Mouse (Mus musculus): Measurements from ENCODE around the gene Tmem170b. TPM values are rescaled to one million over a fixed set of nuclear protein-coding genes. Genes with fewer than 3 reads are reported as not detected.

Tmem170b gene
- polyA plus RNA-seq, 1 experiment from 2014 or later = 25.9 TPM

DNA sequence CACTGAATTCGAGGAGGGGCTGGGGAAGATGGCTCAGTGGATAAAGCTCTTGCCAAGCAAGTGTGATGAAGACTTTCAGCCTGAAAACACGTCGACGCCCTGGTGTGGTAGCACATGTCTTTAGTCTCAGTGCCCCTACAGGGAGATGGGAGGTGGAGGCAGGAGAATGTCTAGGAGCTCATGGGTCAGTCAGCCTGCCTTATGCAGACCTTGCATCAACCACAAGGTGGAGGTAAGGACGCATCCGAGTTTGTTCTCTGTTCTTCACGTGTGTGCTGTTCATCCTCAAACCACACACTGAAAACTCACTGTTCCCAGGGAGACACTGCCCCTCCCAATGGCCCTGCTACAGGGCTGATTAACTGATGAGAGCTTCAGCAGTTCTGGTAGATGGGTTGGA is 45.0 kb downstream of the Tmem170b start:
- Histone ChIP-seq H3K4me3 (ENCODE audit: low read depth, low read length) (no peak overlapping the region), H3K36me3 (ENCODE audit: control insufficient read depth, insufficient read depth, low read length) (no peaks in the 10 kb centered on the region), H3K4me2 (ENCODE audit: low read depth) (no peak overlapping the region), H3K27me3 (ENCODE audit: control insufficient read depth, insufficient read depth, low read length) (no peaks in the 10 kb centered on the region), H3K9me3 (ENCODE audit: control insufficient read depth, low read length) (no peaks in the 10 kb centered on the region), H3K9ac (ENCODE audit: low read length) (no peak overlapping the region), H3K4me1 (ENCODE audit: control insufficient read depth, insufficient read depth, low read length) (no peaks in the 10 kb centered on the region), H3K27ac (ENCODE audit: low read depth, low read length) (no peak overlapping the region)
- WGBS = 73% methylated on average over 7 of the region's 7 CpGs
- DNase-seq (ENCODE audit: low spot score) = no peak
- ATAC-seq (ENCODE audit: insufficient read depth, low FRiP score, low TSS enrichment) = no peak

DNA sequence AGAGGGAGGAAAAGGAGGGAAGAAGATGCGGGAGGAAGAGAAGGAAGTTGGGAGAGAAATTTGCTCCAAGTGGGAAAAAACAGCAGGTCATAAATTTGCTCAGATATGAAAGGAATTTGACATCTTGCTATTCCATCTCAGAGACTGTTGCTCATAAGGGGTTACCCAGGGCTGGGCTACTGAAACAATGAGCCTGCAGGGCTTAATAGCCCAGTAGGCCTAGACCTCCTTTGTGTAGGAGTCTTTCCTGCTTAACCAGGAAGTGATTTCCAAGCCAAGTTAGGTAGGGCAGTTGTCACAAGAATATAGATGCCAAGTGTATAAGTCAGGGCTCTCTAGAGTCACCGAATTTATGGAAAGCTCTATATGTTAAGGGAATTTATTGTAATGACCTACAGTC is 48.1 kb downstream of the Tmem170b start:
- H3K9ac ChIP-seq (ENCODE audit: low read length) = no peak overlapping the region
- no peak overlapping the region for H3K27ac ChIP-seq (ENCODE audit: low read depth, low read length)
- 90% methylated on average over 2 of the region's 2 CpGs for WGBS
- no peak overlapping the region for H3K4me2 ChIP-seq (ENCODE audit: low read depth)
- H3K36me3 ChIP-seq (ENCODE audit: control insufficient read depth, insufficient read depth, low read length) = no peaks in the 10 kb centered on the region
- H3K4me1 ChIP-seq (ENCODE audit: control insufficient read depth, insufficient read depth, low read length) = no peaks in the 10 kb centered on the region
- H3K4me3 ChIP-seq (ENCODE audit: low read depth, low read length) = no peak overlapping the region
- H3K27me3 ChIP-seq (ENCODE audit: control insufficient read depth, insufficient read depth, low read length) = no peaks in the 10 kb centered on the region
- H3K9me3 ChIP-seq (ENCODE audit: control insufficient read depth, low read length) = no peaks in the 10 kb centered on the region
- DNase-seq (ENCODE audit: low spot score) (no peak), ATAC-seq (ENCODE audit: insufficient read depth, low FRiP score, low TSS enrichment) (no peak)

- H3K27ac ChIP-seq (ENCODE audit: low read depth, low read length) = no peak overlapping the region
- DNase-seq (ENCODE audit: low spot score) (no peak), ATAC-seq (ENCODE audit: insufficient read depth, low FRiP score, low TSS enrichment) (no peak)
- H3K4me1 ChIP-seq (ENCODE audit: control insufficient read depth, insufficient read depth, low read length) = no peaks in the 10 kb centered on the region
- H3K27me3 ChIP-seq (ENCODE audit: control insufficient read depth, insufficient read depth, low read length) = no peaks in the 10 kb centered on the region
- no peak overlapping the region for H3K4me2 ChIP-seq (ENCODE audit: low read depth)
- no peak overlapping the region for H3K9ac ChIP-seq (ENCODE audit: low read length)
- no peaks in the 10 kb centered on the region for H3K9me3 ChIP-seq (ENCODE audit: control insufficient read depth, low read length)
- no peaks in the 10 kb centered on the region for H3K36me3 ChIP-seq (ENCODE audit: control insufficient read depth, insufficient read depth, low read length)
- 83% methylated on average over 10 of the region's 10 CpGs for WGBS
- no peak overlapping the region for H3K4me3 ChIP-seq (ENCODE audit: low read depth, low read length)
These were observed 49.9 kb downstream of the Tmem170b start for GRCm38 (mm10) chr13:41655576-41656090.

DNA sequence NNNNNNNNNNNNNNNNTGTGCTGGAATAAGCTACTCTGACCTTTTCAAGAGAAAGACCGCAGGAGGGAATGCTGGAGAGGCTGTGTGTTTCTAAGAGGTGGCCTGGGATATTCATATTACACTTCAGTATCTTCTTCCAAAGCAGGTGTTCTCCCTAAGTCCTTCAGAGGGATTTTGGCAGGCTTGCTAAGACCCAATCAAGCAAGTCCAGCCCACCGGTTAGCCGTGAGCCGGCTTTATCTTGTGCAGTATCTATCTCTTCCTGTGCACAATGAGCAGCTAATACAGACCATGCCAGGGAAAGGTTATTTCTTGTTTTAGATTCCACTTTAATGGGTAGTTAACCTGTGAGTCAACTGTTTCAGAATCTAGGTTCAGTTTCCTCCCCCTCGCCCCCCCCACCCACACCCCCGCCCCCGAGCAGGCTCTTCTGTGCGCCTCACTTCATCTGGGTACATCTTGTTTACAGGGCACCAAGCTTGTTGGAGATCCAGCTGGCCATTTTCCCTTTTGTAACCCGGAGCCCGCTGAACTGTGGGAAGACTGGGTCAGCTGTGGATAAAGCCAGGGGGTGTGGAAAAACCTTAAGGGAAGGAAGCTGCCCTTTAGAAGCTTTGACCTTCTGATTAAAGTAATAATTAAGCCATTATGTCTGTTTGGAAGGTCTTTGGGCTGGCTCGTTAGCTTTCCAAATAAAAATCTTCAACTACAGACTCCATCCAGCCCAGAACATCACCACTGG is 54.5 kb downstream of the Tmem170b start:
- no peaks in the 10 kb centered on the region for H3K27me3 ChIP-seq (ENCODE audit: control insufficient read depth, insufficient read depth, low read length)
- no peak overlapping the region for H3K4me2 ChIP-seq (ENCODE audit: low read depth)
- no peaks in the 10 kb centered on the region for H3K4me1 ChIP-seq (ENCODE audit: control insufficient read depth, insufficient read depth, low read length)
- H3K4me3 ChIP-seq (ENCODE audit: low read depth, low read length) = no peak overlapping the region
- H3K36me3 ChIP-seq (ENCODE audit: control insufficient read depth, insufficient read depth, low read length) = no peaks in the 10 kb centered on the region
- DNase-seq (ENCODE audit: low spot score) = no peak
- H3K9me3 ChIP-seq (ENCODE audit: control insufficient read depth, low read length) = no peaks in the 10 kb centered on the region
- no peak for ATAC-seq (ENCODE audit: insufficient read depth, low FRiP score, low TSS enrichment)
- 80% methylated on average over 11 of the region's 11 CpGs for WGBS
- no peak overlapping the region for H3K27ac ChIP-seq (ENCODE audit: low read depth, low read length)
- no peak overlapping the region for H3K9ac ChIP-seq (ENCODE audit: low read length)

DNA sequence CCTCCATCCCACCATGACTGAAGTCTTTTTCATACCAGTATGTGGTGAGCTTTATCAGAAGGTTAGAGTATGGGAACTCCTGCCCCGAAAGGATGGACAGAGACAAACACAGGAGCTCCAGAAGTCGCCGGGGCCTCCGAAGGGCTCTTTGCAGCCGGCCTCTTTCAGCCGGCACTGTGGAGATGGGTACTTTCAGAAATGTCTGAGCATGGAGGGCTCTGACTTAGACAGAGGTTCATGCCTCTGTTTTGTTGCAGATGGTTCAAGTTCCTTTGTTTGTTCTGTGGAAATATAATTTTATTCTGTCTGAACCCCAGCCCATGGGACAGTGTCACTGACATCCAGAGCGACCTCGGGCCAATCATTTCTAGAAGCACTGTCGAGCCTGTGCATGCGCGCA is 55.4 kb downstream of the Tmem170b start:
- ATAC-seq (ENCODE audit: insufficient read depth, low FRiP score, low TSS enrichment) (no peak), DNase-seq (ENCODE audit: low spot score) (no peak)
- H3K4me2 ChIP-seq (ENCODE audit: low read depth) = no peak overlapping the region
- 90% methylated on average over 11 of the region's 11 CpGs for WGBS
- H3K36me3 ChIP-seq (ENCODE audit: control insufficient read depth, insufficient read depth, low read length) = no peaks in the 10 kb centered on the region
- no peaks in the 10 kb centered on the region for H3K9me3 ChIP-seq (ENCODE audit: control insufficient read depth, low read length)
- H3K9ac ChIP-seq (ENCODE audit: low read length) = no peak overlapping the region
- no peak overlapping the region for H3K27ac ChIP-seq (ENCODE audit: low read depth, low read length)
- no peaks in the 10 kb centered on the region for H3K27me3 ChIP-seq (ENCODE audit: control insufficient read depth, insufficient read depth, low read length)
- H3K4me1 ChIP-seq (ENCODE audit: control insufficient read depth, insufficient read depth, low read length) = no peaks in the 10 kb centered on the region
- no peak overlapping the region for H3K4me3 ChIP-seq (ENCODE audit: low read depth, low read length)

GRCm38 (mm10) chr13:41662401-41663070 is 56.8 kb downstream of the Tmem170b start:
- H3K4me2 ChIP-seq (ENCODE audit: low read depth) = no peak overlapping the region
- H3K4me3 ChIP-seq (ENCODE audit: low read depth, low read length) = no peak overlapping the region
- 56% methylated on average over 17 of the region's 17 CpGs for WGBS
- ATAC-seq (ENCODE audit: insufficient read depth, low FRiP score, low TSS enrichment) = no peak
- no peaks in the 10 kb centered on the region for H3K4me1 ChIP-seq (ENCODE audit: control insufficient read depth, insufficient read depth, low read length)
- peak; percentile 44 for DNase-seq (ENCODE audit: low spot score)
- H3K9me3 ChIP-seq (ENCODE audit: control insufficient read depth, low read length) = no peaks in the 10 kb centered on the region
- H3K36me3 ChIP-seq (ENCODE audit: control insufficient read depth, insufficient read depth, low read length) = no peaks in the 10 kb centered on the region
- H3K9ac ChIP-seq (ENCODE audit: low read length) = no peak overlapping the region
- H3K27ac ChIP-seq (ENCODE audit: low read depth, low read length) = no peak overlapping the region
- no peaks in the 10 kb centered on the region for H3K27me3 ChIP-seq (ENCODE audit: control insufficient read depth, insufficient read depth, low read length)

DNA sequence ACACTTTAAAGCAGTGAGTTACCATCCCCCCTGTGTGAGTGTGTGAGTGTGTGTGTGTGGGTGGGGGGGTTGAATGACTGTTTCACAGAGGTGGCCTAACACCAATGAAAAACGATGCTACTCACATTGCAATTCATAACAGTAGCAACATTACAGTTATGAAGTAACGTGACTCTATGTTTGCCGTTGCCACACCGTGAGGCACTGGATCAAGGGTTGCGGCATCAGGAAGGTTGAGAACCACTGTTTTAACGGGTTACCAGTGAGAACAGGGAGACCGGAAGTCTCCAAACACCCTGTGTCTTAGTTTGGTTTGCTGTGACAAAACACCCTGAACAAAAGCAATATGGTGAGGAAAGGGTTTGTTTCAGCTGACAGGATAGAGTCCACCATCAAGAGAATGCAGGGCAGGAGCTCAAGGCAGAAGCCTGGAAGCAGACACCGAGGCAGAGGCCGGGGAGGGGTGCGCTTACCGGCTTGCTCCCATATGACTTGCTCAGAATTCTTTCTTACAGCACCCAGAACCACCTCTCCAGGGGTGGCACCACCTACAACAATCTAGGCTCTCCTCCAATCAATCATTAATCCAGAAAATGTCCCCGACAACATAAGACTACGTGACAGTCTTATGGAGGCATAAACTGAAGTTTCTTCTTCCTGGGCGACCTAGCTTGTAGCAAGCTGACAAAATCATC is 57.9 kb downstream of the Tmem170b start:
- no peak for DNase-seq (ENCODE audit: low spot score)
- Histone ChIP-seq H3K9me3 (ENCODE audit: control insufficient read depth, low read length) (no peaks in the 10 kb centered on the region), H3K27ac (ENCODE audit: low read depth, low read length) (no peak overlapping the region), H3K4me1 (ENCODE audit: control insufficient read depth, insufficient read depth, low read length) (no peaks in the 10 kb centered on the region), H3K27me3 (ENCODE audit: control insufficient read depth, insufficient read depth, low read length) (no peaks in the 10 kb centered on the region), H3K4me2 (ENCODE audit: low read depth) (no peak overlapping the region), H3K9ac (ENCODE audit: low read length) (no peak overlapping the region), H3K4me3 (ENCODE audit: low read depth, low read length) (no peak overlapping the region), H3K36me3 (ENCODE audit: control insufficient read depth, insufficient read depth, low read length) (no peaks in the 10 kb centered on the region)
- 92% methylated on average over 14 of the region's 14 CpGs for WGBS
- no peak for ATAC-seq (ENCODE audit: insufficient read depth, low FRiP score, low TSS enrichment)

DNA sequence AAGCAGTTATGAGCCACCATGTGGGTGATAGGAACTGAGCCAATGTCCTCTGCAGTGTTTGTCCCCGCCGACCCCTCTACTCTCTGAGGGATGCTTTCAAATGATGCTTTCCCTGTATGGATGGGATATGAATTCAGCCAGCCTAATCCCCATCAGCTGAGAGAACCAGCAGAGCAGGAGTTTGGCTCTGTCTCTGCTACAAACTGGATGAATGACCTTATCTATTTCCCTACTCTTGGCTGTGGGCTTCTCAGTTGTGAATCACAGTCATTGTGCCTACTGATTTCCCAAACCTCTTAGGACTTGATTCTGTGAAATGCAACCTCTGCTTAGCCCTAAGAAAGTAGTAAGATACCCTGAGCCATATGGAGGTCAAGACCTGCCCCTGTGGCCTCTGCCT is 64.2 kb downstream of the Tmem170b start:
- no peaks in the 10 kb centered on the region for H3K27me3 ChIP-seq (ENCODE audit: control insufficient read depth, insufficient read depth, low read length)
- no peak overlapping the region for H3K9ac ChIP-seq (ENCODE audit: low read length)
- H3K36me3 ChIP-seq (ENCODE audit: control insufficient read depth, insufficient read depth, low read length) = no peaks in the 10 kb centered on the region
- no peak overlapping the region for H3K4me2 ChIP-seq (ENCODE audit: low read depth)
- no peak overlapping the region for H3K4me3 ChIP-seq (ENCODE audit: low read depth, low read length)
- no peak overlapping the region for H3K27ac ChIP-seq (ENCODE audit: low read depth, low read length)
- no peaks in the 10 kb centered on the region for H3K4me1 ChIP-seq (ENCODE audit: control insufficient read depth, insufficient read depth, low read length)
- no peaks in the 10 kb centered on the region for H3K9me3 ChIP-seq (ENCODE audit: control insufficient read depth, low read length)
- DNase-seq (ENCODE audit: low spot score) (no peak), ATAC-seq (ENCODE audit: insufficient read depth, low FRiP score, low TSS enrichment) (no peak)
- 89% methylated on average over 2 of the region's 2 CpGs for WGBS
